Mouse (Mus musculus) forebrain, embryonic 15.5 days (tissue): ENCODE measurements at regions not wholly inside any gene's neighbourhood (a gene's known extent, or its start where the extent isn't known, plus 50 kb on each side); places are given as distances from the start of the nearest gene placed in this dataset.

Source experiments
- ATAC-seq: fragments of 200-750 bp; cut with Nextera tagmentation; replicated peaks from 2 replicates; pipeline ENCODE4 v1.8.0; 2017; ENCODE audit warnings: mild to moderate bottlenecking, moderate TSS enrichment, moderate library complexity
- H3K27ac ChIP-seq: fragments of 300-500 bp; sonication (generic); replicated peaks from 2 replicates; pipeline ENCODE4 v1.5.1; 2015; ENCODE audit warnings: mild to moderate bottlenecking, inconsistent platforms
- H3K27me3 ChIP-seq: fragments of 300-500 bp; sonication (generic); 2 replicates; pipeline ENCODE4 v1.6.1; 2015; ENCODE audit warnings: inconsistent platforms
- H3K36me3 ChIP-seq: fragments of 300-500 bp; sonication (generic); 2 replicates; pipeline ENCODE4 v1.6.1; 2015; ENCODE audit warnings: mild to moderate bottlenecking, inconsistent platforms
- H3K4me1 ChIP-seq: fragments of 300-500 bp; sonication (generic); 2 replicates; pipeline ENCODE4 v1.6.1; 2015; ENCODE audit warnings: inconsistent platforms
- H3K4me2 ChIP-seq: fragments of 300-500 bp; sonication (generic); replicated peaks from 2 replicates; pipeline ENCODE4 v1.6.1; 2015; ENCODE audit warnings: mild to moderate bottlenecking, inconsistent platforms
- H3K4me3 ChIP-seq: fragments of 300-500 bp; sonication (generic); 2 replicates; pipeline ENCODE4 v1.5.1; 2015; ENCODE audit warnings: mild to moderate bottlenecking, inconsistent platforms
- H3K9ac ChIP-seq: fragments of 300-500 bp; sonication (generic); replicated peaks from 2 replicates; pipeline ENCODE4 v1.6.1; 2015; ENCODE audit warnings: mild to moderate bottlenecking, inconsistent platforms
- H3K9me3 ChIP-seq: fragments of 300-500 bp; sonication (generic); 2 replicates; pipeline ENCODE4 v1.6.1; 2016; ENCODE audit warnings: inconsistent platforms
- WGBS: fragments of 180-500 bp; shearing (Covaris S2); methylation state at CpG from one replicate; pipeline ENCODE4 v1.1.7; 2015; ENCODE audit warnings: mixed read lengths; 5-methylcytosine and 5-hydroxymethylcytosine counted together

DNA sequence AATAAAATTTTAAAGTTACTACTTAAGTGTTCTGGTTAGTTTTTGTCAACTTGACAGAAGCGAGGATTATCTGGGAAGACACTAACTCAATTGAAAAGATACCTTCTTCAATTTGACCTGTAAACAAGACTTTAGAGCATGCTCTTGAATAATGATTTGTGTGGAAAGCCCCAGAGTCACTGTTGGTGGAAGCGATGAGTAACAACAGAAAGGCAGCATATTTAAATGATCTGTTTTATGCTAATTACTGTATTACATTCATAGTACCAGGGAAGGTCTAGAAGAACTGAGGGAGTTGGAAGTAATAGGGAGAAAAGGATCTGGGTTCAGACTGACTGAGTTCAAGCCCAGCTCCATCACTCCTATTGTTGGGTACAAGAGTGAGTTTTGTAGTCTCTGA is 397.3 kb upstream of the Alcam start:
- H3K9me3 ChIP-seq, result no peaks in the 10 kb centered on the region
- ATAC-seq, result no peak
- H3K9ac ChIP-seq, result no peak overlapping the region
- no peaks in the 10 kb centered on the region for H3K27me3 ChIP-seq
- no peak overlapping the region for H3K4me2 ChIP-seq
- H3K4me1 ChIP-seq, result no peaks in the 10 kb centered on the region
- H3K27ac ChIP-seq, result no peak overlapping the region
- no peaks in the 10 kb centered on the region for H3K36me3 ChIP-seq
- WGBS, result 95% methylated on average over 2 of the region's 2 CpGs
- H3K4me3 ChIP-seq, result no peak overlapping the region

DNA sequence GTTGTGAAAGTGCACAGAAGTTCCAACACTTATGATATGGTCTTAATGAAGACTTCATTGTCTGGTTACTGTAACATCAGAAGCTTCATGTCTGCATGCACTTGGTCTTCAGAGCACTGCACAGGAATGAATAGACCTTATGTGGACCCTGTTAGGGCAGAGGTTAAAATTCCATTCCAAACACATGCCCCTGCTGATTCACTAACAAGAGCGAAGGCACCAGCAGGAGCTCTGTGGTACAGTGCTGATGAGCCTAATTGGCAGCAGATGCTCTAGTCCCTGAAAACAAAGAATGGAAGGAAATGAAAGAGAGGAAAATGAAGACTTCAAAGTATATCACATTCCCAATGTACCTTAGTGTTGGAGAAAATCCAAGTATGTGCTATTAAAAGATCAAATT is 365.1 kb upstream of the Alcam start:
- no peaks in the 10 kb centered on the region for H3K36me3 ChIP-seq
- no peak for ATAC-seq
- no peak overlapping the region for H3K4me2 ChIP-seq
- H3K9me3 ChIP-seq, result no peaks in the 10 kb centered on the region
- WGBS, result 40% methylated on average over 1 of the region's 1 CpGs
- H3K4me3 ChIP-seq, result no peak overlapping the region
- H3K9ac ChIP-seq, result no peak overlapping the region
- no peak overlapping the region for H3K27ac ChIP-seq
- H3K27me3 ChIP-seq, result no peaks in the 10 kb centered on the region
- H3K4me1 ChIP-seq, result no peaks in the 10 kb centered on the region

DNA sequence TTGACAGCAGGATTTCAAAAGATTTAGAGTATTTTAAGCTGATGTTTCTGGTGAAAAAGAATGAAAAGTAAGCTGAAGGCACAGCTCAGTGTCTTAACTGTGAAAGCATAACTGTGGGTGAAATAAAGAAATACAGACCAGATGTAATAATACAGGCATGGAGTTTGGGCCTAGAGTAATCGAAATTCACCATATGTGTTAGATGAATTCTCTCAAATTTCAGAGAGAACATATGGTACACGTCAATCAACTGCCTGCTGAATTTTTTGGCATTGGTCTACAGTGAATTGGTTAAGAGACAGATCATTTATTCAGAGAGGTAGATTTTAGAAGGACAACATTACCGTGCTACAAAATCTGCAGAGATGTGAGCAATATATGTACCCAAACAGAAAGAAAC is 357.3 kb upstream of the Alcam start:
- ATAC-seq, result peak; percentile 76
- Histone ChIP-seq H3K4me2 (no peak overlapping the region), H3K4me3 (no peak overlapping the region), H3K9me3 (no peaks in the 10 kb centered on the region), H3K27ac (no peak overlapping the region), H3K4me1 (no peaks in the 10 kb centered on the region), H3K27me3 (no peaks in the 10 kb centered on the region), H3K9ac (no peak overlapping the region), H3K36me3 (no peaks in the 10 kb centered on the region)
- 63% methylated on average over 3 of the region's 3 CpGs for WGBS

DNA sequence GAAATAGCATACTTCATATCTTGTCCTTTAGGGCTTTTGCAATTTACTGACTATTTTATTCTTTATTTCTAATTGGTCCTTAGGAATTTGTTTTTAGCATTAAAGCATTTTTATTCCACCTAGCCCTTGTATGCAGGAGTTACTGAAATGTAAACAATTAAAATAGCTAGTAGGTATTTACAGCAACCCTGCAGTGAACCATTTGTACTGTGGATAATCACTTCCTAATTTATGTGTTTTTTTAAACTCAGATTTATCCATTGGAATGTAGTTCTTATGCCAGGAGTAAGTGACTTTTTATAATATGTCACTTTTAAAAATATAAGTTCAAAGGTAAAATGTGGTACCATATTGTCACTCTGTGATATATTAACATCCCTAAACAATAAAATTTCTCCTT is 350.5 kb upstream of the Alcam start:
- H3K4me2 ChIP-seq, result no peak overlapping the region
- H3K9me3 ChIP-seq, result no peaks in the 10 kb centered on the region
- no peaks in the 10 kb centered on the region for H3K4me1 ChIP-seq
- no peaks in the 10 kb centered on the region for H3K27me3 ChIP-seq
- no peak overlapping the region for H3K4me3 ChIP-seq
- H3K36me3 ChIP-seq, result no peaks in the 10 kb centered on the region
- H3K27ac ChIP-seq, result no peak overlapping the region
- H3K9ac ChIP-seq, result no peak overlapping the region
- no peak for ATAC-seq

DNA sequence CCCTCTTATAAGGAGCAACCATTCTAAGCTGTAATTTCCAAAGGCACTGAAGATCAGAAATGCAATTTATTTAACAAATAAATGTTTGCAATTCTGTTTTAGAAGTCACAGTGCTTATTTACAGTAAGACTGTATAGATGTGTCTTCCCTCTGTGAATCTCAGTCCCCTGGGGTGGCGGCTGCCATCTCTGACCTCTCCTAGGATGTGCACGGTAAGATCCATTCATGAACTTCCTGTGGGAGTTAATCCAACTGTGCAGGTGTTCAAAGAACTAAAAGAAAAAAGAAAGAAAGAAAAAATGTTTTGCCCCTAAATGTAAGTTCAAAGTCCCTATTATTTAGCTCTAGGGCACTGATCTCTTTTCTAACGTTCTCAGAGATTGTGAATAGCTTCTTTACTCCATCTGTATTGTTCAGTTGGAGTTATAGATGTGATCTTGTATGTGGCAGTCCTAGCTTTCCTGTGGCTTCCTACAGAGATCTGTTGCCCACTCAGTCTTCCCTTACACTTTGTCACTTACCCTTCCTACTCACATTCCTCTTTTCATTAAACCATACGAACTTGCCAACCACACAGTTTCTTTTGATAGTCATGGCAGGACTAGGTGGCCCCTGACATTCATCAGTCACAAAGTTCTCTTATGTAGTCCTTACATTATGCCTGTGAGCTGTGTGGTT is 346.0 kb upstream of the Alcam start:
- Histone ChIP-seq H3K4me1 (no peaks in the 10 kb centered on the region), H3K9ac (no peak overlapping the region), H3K4me2 (no peak overlapping the region), H3K4me3 (no peak overlapping the region), H3K27me3 (no peaks in the 10 kb centered on the region), H3K9me3 (no peaks in the 10 kb centered on the region), H3K36me3 (no peaks in the 10 kb centered on the region), H3K27ac (no peak overlapping the region)
- WGBS, result 53% methylated on average over 4 of the region's 4 CpGs
- no peak; the same call in 1 of the 2 replicates for ATAC-seq

DNA sequence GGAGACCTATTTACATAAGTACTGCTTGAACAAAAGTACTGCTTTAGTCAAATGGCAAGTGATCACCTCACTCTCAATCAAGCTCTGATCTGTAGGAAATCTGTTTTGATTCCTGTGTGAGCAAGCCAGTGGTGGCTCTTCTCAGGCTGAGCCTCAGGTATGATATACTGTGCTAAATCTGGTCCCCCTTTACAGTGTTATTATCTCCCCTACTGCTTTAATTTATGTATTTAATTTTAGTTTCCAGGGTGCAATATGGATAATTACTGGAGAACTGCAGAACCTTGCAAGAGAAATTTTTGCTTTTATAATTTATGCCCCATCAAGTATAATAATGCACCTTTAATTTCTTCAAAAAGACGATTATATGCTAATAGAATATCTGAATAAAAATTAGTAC is 341.3 kb upstream of the Alcam start:
- H3K4me3 ChIP-seq, result no peak overlapping the region
- H3K27me3 ChIP-seq, result no peaks in the 10 kb centered on the region
- no peak overlapping the region for H3K9ac ChIP-seq
- no peak overlapping the region for H3K4me2 ChIP-seq
- H3K9me3 ChIP-seq, result no peaks in the 10 kb centered on the region
- WGBS, result 69% methylated on average over 1 of the region's 1 CpGs
- no peaks in the 10 kb centered on the region for H3K4me1 ChIP-seq
- no peak for ATAC-seq
- H3K27ac ChIP-seq, result no peak overlapping the region
- no peaks in the 10 kb centered on the region for H3K36me3 ChIP-seq

DNA sequence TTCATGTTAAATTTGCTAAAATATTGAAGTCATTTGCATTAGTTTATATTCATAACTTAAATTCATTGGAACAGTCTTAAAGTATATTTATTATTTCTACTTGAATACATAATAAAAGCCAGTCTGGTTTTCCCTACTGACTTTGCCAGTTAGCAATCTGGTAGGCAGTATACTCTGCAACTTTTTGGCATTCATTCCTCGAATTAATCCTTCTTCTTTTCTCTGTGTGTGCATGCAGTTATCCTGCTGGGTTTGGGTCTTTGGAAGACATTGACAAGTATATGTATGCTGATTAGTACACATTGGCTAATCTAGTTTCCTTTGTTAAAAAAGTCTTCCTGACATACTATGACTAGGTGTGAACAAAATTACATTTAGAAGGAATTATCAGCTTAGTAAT is 336.1 kb upstream of the Alcam start:
- H3K27me3 ChIP-seq, result no peaks in the 10 kb centered on the region
- no peak overlapping the region for H3K9ac ChIP-seq
- ATAC-seq, result peak; percentile 85
- 37% methylated on average over 1 of the region's 1 CpGs for WGBS
- H3K4me1 ChIP-seq, result no peaks in the 10 kb centered on the region
- no peak overlapping the region for H3K27ac ChIP-seq
- H3K4me2 ChIP-seq, result no peak overlapping the region
- no peak overlapping the region for H3K4me3 ChIP-seq
- no peaks in the 10 kb centered on the region for H3K9me3 ChIP-seq
- H3K36me3 ChIP-seq, result no peaks in the 10 kb centered on the region

DNA sequence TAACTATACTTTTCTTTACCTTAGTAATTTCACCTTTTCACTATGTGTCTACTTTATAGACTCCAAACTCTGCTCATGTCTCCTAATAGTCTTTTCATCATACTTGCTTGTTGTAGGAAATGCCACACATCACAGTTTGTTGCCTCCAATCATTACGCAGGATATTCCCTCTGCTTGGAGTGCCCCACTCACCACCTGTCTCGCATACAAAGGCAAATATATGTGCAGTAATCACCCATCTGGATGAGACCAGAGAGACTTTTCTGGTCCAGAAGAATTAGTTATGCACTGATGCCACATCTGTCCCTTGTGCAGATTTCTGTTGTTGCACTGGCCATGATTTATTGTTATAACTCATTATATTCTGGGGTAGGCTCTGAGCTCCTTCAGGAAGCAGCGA is 293.9 kb upstream of the Alcam start:
- no peaks in the 10 kb centered on the region for H3K4me1 ChIP-seq
- H3K36me3 ChIP-seq, result no peaks in the 10 kb centered on the region
- H3K27me3 ChIP-seq, result no peaks in the 10 kb centered on the region
- WGBS, result 92% methylated on average over 3 of the region's 3 CpGs
- H3K9ac ChIP-seq, result no peak overlapping the region
- H3K9me3 ChIP-seq, result no peaks in the 10 kb centered on the region
- ATAC-seq, result no peak
- H3K4me2 ChIP-seq, result no peak overlapping the region
- H3K27ac ChIP-seq, result no peak overlapping the region
- H3K4me3 ChIP-seq, result no peak overlapping the region

DNA sequence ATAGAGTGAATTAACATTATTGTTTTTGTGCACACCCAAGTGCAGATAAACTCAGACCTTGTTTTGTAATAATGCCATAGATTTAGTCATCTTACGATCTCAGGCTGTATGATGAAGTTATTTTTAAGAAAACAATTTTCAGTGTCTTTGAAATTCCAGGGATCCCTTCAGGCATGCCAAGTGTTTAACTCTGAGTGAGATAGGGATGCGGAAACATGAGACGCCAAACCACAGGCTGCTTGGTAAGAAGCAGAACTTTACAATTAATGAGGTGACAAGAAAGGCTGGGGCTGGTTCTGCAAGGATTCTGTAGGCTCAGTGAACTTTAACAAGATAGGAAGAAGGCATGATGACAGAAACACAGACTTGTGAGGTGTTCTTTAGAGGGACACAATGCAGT is 292.3 kb upstream of the Alcam start:
- H3K27me3 ChIP-seq, result no peaks in the 10 kb centered on the region
- H3K9me3 ChIP-seq, result no peaks in the 10 kb centered on the region
- H3K27ac ChIP-seq, result no peak overlapping the region
- no peak overlapping the region for H3K4me3 ChIP-seq
- no peak overlapping the region for H3K4me2 ChIP-seq
- no peaks in the 10 kb centered on the region for H3K4me1 ChIP-seq
- no peaks in the 10 kb centered on the region for H3K36me3 ChIP-seq
- WGBS, result 51% methylated on average over 3 of the region's 3 CpGs
- no peak for ATAC-seq
- H3K9ac ChIP-seq, result no peak overlapping the region

DNA sequence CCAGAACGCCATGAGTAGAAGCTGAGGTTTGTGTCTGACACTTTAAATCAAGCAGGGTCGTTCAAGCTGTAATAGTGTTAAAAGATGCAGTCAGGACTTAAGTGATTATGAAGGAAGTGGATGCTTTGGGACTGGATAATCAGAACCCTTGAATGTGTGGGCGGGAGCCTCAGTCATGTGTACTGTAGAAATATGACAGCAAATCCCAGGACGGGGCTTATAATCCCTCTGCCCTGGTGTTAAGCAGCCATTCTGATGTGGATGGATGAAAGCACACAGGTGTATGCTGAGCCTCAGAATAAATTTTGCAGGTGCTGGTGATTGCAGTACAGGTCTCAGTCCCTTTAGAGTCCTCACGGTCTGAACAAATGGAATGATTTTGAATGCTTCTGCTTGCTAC is 290.8 kb upstream of the Alcam start:
- 70% methylated on average over 5 of the region's 5 CpGs for WGBS
- ATAC-seq, result no peak

DNA sequence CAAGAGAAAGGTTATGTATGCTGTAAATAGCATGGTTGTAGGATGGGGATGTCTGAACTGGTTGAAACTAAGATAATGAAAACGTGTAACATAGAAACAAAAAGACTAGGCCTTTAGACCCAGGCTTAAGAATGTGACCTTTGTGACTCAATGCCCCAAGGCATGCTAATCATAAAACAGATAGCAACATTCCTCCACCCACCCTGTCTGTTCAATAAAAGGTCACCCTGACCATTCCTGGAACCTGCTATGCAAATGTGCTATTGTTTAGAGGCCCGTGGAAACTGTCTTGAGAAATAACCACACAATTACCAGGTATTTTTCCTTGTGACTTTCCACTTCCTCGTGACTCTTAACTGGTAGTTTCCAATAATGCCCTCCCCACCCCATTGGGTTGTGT is 288.3 kb upstream of the Alcam start:
- H3K4me3 ChIP-seq, result no peak overlapping the region
- ATAC-seq, result no peak

More for the DNA sequence above, 290.8 kb upstream of the Alcam start:
- Histone ChIP-seq H3K9ac (no peak overlapping the region), H3K4me2 (no peak overlapping the region), H3K4me1 (no peaks in the 10 kb centered on the region), H3K27ac (no peak overlapping the region), H3K9me3 (no peaks in the 10 kb centered on the region), H3K36me3 (no peaks in the 10 kb centered on the region), H3K4me3 (no peak overlapping the region), H3K27me3 (no peaks in the 10 kb centered on the region)

DNA sequence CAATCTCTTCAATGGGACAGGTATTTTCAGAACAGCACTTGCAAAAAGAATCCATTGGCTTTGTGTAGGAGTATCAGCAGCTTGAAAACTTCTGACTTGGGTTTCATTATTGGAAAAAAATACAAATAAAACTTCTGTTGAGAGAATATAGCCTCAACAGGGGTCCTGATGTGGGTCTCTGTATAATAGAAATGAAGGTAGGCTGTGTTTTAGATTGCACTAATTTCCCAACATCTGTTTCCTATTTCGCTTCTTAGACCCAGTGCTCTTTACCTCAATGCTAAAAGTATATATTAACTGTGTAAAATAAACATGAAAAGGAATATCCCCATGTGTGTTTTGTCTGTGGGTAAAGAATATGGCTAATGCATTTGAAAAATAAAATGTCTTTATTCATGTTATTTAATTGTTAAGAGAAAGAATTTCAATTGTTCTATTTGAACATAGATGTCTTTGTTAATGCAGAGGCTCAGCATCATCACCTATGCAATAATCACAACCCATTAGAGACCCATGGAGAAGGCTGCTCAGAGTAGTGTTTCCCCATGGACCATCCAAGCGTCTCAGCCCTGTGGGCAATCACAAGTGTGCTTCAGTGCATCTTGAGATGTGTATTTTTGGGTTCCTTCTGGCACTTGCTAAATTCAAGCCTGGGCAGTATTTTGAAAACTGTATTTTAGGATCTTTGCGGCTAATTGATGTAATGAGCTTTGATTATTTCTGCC is 272.4 kb upstream of the Alcam start:
- ATAC-seq, result no peak
- no peak overlapping the region for H3K9ac ChIP-seq
- no peak overlapping the region for H3K4me2 ChIP-seq
- no peaks in the 10 kb centered on the region for H3K27me3 ChIP-seq
- H3K4me1 ChIP-seq, result no peaks in the 10 kb centered on the region
- H3K36me3 ChIP-seq, result no peaks in the 10 kb centered on the region
- H3K9me3 ChIP-seq, result no peaks in the 10 kb centered on the region
- 91% methylated on average over 3 of the region's 3 CpGs for WGBS
- no peak overlapping the region for H3K4me3 ChIP-seq
- H3K27ac ChIP-seq, result no peak overlapping the region

More for the DNA sequence above, 288.3 kb upstream of the Alcam start:
- no peak overlapping the region for H3K27ac ChIP-seq
- no peaks in the 10 kb centered on the region for H3K9me3 ChIP-seq
- no peaks in the 10 kb centered on the region for H3K27me3 ChIP-seq
- H3K9ac ChIP-seq, result no peak overlapping the region
- WGBS, result 80% methylated on average over 3 of the region's 3 CpGs
- H3K4me2 ChIP-seq, result no peak overlapping the region
- H3K4me1 ChIP-seq, result no peaks in the 10 kb centered on the region
- no peaks in the 10 kb centered on the region for H3K36me3 ChIP-seq
